Mouse (Mus musculus): ENCODE measurements around the gene Gabrr3.
"Not testable (repeated sequence)": the region's sequence is repeated elsewhere in the genome, so short reads cannot be mapped to it uniquely, and the experiment has no call there.

Gene Gabrr3

GRCm38 (mm10) chr16:59407032-59407431 lies at the start of gene Gabrr3:
Gene Gabrr3, plus strand, starts transcription at chr16:59407332.
- DNase-seq (ENCODE audit: low spot score in 2 of 2), result no peak

GRCm38 (mm10) chr16:59363893-59364292 lies 43.2 kb upstream of the Gabrr3 start, which contains the start of gene Olfr209:
Gene Olfr209, minus strand, starts transcription at chr16:59363993.
- DNase-seq (ENCODE audit: low spot score in 2 of 2), result no peak

- peak; percentile 35 to 50 for DNase-seq (ENCODE audit: low spot score in 2 of 2)
Measured at GRCm38 (mm10) chr16:59393300-59393699, 13.8 kb upstream of the Gabrr3 start.

GRCm38 (mm10) chr16:59401102-59401501 lies 6.0 kb upstream of the Gabrr3 start:
- DNase-seq (ENCODE audit: low spot score in 2 of 2), result no peak

GRCm38 (mm10) chr16:59401985-59402384 lies 5.1 kb upstream of the Gabrr3 start:
- DNase-seq (ENCODE audit: low spot score in 2 of 2), result no peak

- DNase-seq (ENCODE audit: low spot score in 2 of 2), result no peak
Measured at GRCm38 (mm10) chr16:59403684-59404083, 3.4 kb upstream of the Gabrr3 start.

- no peak for DNase-seq (ENCODE audit: low spot score in 2 of 2)
Measured at GRCm38 (mm10) chr16:59404798-59405197, 2.3 kb upstream of the Gabrr3 start.

GRCm38 (mm10) chr16:59409341-59409748 lies 2.2 kb downstream of the Gabrr3 start:
- no peak for DNase-seq (ENCODE audit: low spot score in 2 of 2)

GRCm38 (mm10) chr16:59409800-59410199 lies 2.7 kb downstream of the Gabrr3 start:
- no peak for DNase-seq (ENCODE audit: low spot score in 2 of 2)

GRCm38 (mm10) chr16:59413475-59413874 lies 6.3 kb downstream of the Gabrr3 start:
- no peak for DNase-seq (ENCODE audit: low spot score in 2 of 2)

GRCm38 (mm10) chr16:59420237-59420866 lies 13.2 kb downstream of the Gabrr3 start:
- DNase-seq (ENCODE audit: low spot score in 2 of 2), result no peak

- DNase-seq (ENCODE audit: low spot score in 2 of 2), result peak in 1 of 2 experiments; percentile 63
Measured at GRCm38 (mm10) chr16:59420867-59421251, 13.7 kb downstream of the Gabrr3 start.

- no peak for DNase-seq (ENCODE audit: low spot score in 2 of 2)
Measured at GRCm38 (mm10) chr16:59421571-59422345, 14.6 kb downstream of the Gabrr3 start.

GRCm38 (mm10) chr16:59427960-59428359 lies 20.8 kb downstream of the Gabrr3 start:
- DNase-seq (ENCODE audit: low spot score in 2 of 2), result no peak

GRCm38 (mm10) chr16:59433181-59433580 lies 26.0 kb downstream of the Gabrr3 start:
- no peak for DNase-seq (ENCODE audit: low spot score in 2 of 2)

- DNase-seq (ENCODE audit: low spot score in 2 of 2), result no peak
Measured at GRCm38 (mm10) chr16:59444880-59445559, 37.9 kb downstream of the Gabrr3 start.

GRCm38 (mm10) chr16:59448181-59448580 lies 41.0 kb downstream of the Gabrr3 start:
- DNase-seq (ENCODE audit: low spot score in 2 of 2), result no peak

- no peak for DNase-seq (ENCODE audit: low spot score in 2 of 2)
Measured at GRCm38 (mm10) chr16:59449092-59449491, 42.0 kb downstream of the Gabrr3 start.

- DNase-seq (ENCODE audit: low spot score in 2 of 2), result no peak
Measured at GRCm38 (mm10) chr16:59451813-59452212, 44.7 kb downstream of the Gabrr3 start.

- not testable (repeated sequence) for DNase-seq (ENCODE audit: low spot score in 2 of 2)
Measured at GRCm38 (mm10) chr16:59459259-59459861, 52.2 kb downstream of the Gabrr3 start.

GRCm38 (mm10) chr16:59463567-59463966 lies 56.4 kb downstream of the Gabrr3 start:
- DNase-seq (ENCODE audit: low spot score in 2 of 2), result no peak

GRCm38 (mm10) chr16:59463973-59464372 lies 56.8 kb downstream of the Gabrr3 start:
- DNase-seq (ENCODE audit: low spot score in 2 of 2), result no peak
